Mouse (Mus musculus): ENCODE data around the gene Prrt2.

GRCm38 (mm10) chr7:127004122-127004875 is 16.7 kb downstream of the Prrt2 start:
- TF ChIP-seq CTCF (IDR thresholded peaks at IDR 0.05; ENCODE audit: low read depth, low read length) (no peak), POLR2A (IDR thresholded peaks at IDR 0.05; ENCODE audit: borderline replicate concordance, low read depth, low read length) (no peak)
